Mouse (Mus musculus) hematopoietic stem cell, adult 5-6 weeks (primary cell): ENCODE data around the gene Umps. TPM values are rescaled to one million over a fixed set of nuclear protein-coding genes. Genes with fewer than 3 reads are reported as not detected.

Experiments
- ATAC-seq, 2 experiments: fragments of 125-278 bp in 1 of 2; replicated peaks in 1 of 2; 2 replicates each; pipeline ENCODE4 v1.8.0; 2016 to 2017; ENCODE audit warnings: inconsistent platforms in 2 of 2, mild to moderate bottlenecking in 2 of 2, moderate number of reproducible peaks in 2 of 2, low read depth in 1 of 2, moderate TSS enrichment in 1 of 2; ENCODE audit not compliant: low FRiP score in 2 of 2, poor library complexity in 2 of 2, severe bottlenecking in 2 of 2, insufficient read depth in 1 of 2, low TSS enrichment in 1 of 2
- total RNA-seq: library from RNA; stranded (forward); fragments of 172-1452, 232-1000 nt; gene quantifications from 2 replicates; pipeline ENCODE4 v1.2.3, GENCODE M21; 2017

Umps gene
- 85.0 and 92.9 TPM in 2 replicates for total RNA-seq

GRCm38 (mm10) chr16:33966538-33967282 is at the start of gene Umps:
TSS of gene Umps (minus strand) at chr16:33967038.
- ATAC-seq = peak; percentile 92

DNA sequence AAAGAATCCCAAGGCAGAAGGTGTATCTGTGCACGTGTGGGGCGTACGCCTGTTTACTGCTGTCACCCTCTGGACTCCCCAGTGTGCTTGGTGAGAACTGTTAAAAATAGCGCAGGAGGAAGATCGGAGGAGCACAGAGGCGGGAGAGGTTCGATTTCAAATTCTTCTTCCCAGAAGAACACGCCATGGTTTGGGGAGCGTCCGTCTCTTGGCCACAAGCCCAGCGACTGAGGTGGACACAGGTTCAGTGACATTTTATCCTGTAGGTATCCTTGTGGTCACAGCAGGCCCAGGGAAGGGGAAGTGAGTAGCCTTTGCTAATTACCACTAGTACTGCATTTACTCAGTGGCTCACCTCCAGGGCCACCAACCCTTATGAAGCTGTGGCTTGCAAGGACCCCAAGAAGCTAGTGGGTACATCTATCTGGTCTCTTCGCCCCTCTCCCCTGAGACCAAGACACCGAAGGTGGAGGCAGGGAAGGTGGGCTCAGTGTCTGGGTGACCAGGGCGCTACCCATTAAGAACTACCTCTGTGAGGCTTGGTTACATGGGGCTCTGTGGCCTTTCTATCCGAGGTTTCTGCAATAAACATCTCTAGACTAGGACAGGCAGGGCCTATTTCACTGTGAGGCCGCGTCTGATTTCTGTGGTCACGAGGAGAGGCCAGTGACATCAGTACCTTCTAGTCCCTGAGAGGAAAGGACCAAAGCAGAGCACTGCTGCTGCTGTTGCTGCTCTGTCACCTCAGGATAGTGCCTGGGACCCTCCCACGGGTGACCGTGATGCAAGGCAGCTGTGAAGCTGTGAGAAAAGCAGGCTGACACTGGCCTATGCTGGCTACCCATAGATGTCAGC is 45.4 kb upstream of the Umps start:
- no peak for ATAC-seq

- ATAC-seq = no peak
Measured at GRCm38 (mm10) chr16:34009567-34009966, 42.7 kb upstream of the Umps start.

DNA sequence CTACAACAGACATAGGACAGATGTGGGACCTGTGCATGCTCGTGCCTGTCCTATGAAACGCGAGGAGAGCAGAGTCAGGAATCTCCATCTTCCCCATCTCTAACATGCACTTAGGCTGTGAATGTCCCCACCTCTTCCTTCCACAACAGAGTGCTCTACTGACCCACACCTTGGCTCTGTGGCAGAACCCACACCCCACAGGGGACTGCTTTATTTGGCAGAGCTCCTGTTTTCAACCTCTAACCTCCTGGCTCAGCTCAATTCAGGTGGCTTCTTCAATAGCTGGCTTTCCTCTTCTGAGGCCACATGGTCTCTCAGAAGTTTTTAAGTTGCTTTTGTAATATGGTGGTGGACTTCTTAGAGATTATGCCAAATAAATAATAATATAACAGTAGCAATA is 39.1 kb upstream of the Umps start:
- no peak for ATAC-seq

- ATAC-seq = no peak
Measured at GRCm38 (mm10) chr16:34004128-34004578, 37.3 kb upstream of the Umps start.

DNA sequence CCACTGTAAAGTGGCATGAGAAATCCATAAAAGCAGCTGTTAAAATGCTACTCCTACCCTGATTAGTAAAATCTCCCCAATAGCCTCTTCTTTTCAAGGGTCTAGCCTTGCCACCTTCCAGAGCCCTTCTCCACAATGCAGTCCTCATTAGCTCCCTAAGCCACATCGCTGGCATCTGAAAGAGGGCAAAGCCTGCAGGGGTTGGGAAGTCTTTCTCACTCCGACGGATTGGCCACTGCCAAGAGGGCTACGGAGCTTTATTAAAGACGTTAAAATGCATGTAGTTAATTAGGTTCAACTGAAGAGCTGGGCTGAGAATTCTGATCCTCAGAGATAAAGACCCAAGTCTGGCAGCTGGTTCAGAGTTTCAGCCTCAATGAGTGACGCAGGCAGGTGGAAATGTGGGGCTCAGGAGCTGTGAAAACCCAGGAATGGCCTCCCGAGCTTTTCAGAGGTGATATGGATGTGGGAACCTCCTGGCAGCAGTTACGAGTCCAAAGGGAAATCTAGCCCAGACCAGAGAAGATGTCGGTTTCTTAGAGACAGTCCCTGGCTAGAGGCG is 36.8 kb upstream of the Umps start:
- no peak for ATAC-seq

- no peak for ATAC-seq
Measured at GRCm38 (mm10) chr16:34000715-34001114, 33.9 kb upstream of the Umps start.

GRCm38 (mm10) chr16:33999388-33999787 is 32.5 kb upstream of the Umps start:
- no peak for ATAC-seq

- no peak for ATAC-seq
Measured at GRCm38 (mm10) chr16:33998011-33998410, 31.2 kb upstream of the Umps start.

DNA sequence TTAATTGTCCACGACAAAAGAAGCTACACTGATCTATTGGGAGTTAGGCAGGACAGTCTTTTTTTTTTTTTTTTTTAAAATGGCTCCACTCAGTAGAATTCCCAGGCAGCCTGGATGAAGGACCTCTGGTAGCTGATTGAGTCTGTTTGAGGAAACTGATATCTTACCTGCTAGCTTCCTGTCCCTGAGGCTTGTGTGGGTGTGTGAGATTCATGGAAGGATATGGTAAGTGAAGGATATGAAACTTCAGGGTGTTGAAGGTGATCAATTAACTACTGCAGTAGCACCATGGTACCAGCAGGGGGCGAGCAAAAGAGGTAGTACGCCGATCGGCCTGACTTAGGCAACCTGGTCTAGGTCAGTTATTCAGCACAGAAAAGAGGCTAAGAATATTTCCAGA is 29.2 kb upstream of the Umps start:
- ATAC-seq = peak; percentile 70 to 80

DNA sequence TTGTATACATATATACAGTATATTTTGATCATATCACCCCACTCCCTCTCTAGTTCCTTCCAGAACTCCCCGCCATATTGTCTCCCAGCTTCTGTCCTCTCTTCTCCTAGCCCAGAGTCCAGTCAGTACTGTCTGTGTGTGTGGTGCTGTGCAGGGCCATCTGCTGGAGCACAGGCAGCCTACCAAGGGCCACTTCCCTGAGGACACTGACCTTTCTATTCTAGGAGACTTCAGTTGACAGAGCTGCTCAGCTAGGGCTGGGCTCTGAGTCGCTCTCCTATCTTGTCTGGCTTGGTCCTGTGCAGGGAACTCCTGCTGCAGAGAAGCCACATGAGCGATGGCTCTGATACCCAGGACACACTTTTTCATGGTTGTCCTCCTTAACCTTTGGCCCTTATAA is 28.7 kb upstream of the Umps start:
- no peak for ATAC-seq

- no peak for ATAC-seq
Measured at GRCm38 (mm10) chr16:33994321-33994720, 27.5 kb upstream of the Umps start.

GRCm38 (mm10) chr16:33990712-33991111 is 23.9 kb upstream of the Umps start:
- ATAC-seq = no peak

GRCm38 (mm10) chr16:33989106-33989505 is 22.3 kb upstream of the Umps start:
- ATAC-seq = no peak

DNA sequence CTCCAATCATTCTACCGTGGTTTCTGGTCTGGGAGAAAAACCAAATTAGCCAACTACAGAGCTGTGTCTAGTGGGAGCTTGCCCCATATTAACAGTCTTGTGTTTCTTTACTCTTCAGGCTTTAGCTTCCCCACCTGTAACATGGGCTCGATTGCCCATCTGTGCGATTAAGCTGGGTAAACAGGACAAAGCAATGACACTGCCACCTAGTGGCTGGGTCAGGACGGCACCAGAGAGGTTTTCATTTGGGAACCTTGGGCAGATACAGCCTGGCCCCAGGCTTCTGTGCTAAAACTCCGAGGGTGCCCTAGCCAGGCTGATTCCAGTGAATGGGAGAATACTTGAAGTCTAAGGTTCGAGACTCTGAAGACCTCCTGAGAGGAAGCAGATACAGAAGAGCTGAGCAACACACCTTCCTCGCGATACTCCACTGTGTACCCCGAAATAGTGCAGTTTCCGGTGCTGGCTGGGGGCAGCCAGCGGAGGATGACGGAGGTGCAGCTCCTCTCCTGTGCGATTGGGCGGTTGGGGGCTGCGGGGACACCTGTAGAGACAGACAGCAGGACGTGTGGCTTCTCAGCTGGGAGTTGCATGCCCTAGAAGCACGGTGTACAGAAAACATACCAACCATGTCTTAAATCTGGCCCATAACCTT is 21.6 kb upstream of the Umps start:
- ATAC-seq = peak; percentile 65 to 72; a peak in 3 of 4 replicates

DNA sequence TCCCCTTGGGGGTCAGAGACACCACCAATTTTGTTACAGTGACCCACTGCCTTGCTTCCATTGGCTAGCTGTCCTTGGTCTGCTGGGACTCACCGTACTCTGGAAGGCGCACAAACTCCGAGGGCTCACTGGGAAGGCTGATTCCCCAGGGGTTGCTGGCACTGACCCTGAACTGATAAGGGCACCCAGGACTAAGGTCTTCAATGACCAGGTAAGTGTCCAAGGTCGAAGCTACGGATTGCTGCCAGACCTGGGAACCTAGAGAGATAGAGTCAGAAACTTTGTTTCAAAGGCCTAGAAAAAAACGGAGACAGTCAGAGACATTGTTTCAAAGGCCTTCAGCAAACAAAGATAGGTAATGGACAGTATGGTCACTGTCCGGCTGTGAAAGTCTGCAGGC is 20.2 kb upstream of the Umps start:
- ATAC-seq = no peak

DNA sequence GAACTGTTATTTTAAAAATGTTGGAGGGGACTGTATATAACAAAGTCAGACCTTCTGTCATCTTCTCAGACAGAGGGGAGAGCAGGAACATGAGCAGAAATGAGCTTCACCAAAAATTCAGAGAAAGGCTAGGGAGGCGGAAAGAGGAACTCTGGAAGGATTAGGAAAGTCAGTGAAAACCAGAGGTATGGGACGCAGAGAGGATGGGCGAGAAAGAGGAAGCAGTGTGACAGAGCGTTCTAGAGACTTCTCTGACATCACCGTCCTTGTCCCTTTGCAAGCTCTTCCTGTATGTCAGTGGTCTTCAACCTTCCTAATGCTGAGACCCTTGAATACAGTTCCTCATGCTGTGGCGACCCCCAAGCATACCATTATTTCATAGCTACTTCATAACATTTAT is 18.5 kb upstream of the Umps start:
- ATAC-seq = peak in 1 of 2 experiments; percentile 49; a peak in 1 of 4 replicates

DNA sequence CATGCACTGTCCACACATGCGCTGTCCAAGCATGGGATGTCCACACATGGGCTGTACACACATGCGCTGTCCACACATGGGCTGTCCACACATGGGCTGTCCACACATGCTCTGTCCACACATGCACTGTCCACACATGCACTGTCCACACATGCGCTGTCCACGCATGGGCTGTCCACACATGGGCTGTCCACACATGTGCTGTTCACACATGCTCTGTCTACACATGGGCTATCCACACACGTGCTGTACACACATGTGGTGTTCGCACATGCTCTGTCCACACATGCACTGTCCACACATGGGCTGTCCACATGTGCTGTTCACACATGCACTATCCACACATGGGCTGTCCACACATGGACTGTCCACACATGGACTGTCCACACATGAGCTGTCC is 16.9 kb upstream of the Umps start:
- ATAC-seq = no peak
